Mouse (Mus musculus): ENCODE results near the gene Gm17455. TPM values are rescaled to one million over a fixed set of nuclear protein-coding genes. Genes with fewer than 3 reads are reported as not detected.

The Gm17455 gene
- total RNA-seq, 2 experiments from 2014 or later, result not detected

- no peak for DNase-seq (ENCODE audit: low spot score in 2 of 2)
Observed at GRCm38 (mm10) chr10:60373543-60373936, 26.0 kb upstream of the Gm17455 start.

- no peak for DNase-seq (ENCODE audit: low spot score in 2 of 2)
Observed at GRCm38 (mm10) chr10:60373937-60374578, 25.5 kb upstream of the Gm17455 start.

GRCm38 (mm10) chr10:60376704-60377103 is 22.8 kb upstream of the Gm17455 start:
- no peak for DNase-seq (ENCODE audit: low spot score in 2 of 2)

- DNase-seq (ENCODE audit: low spot score in 2 of 2), result no peak
Observed at GRCm38 (mm10) chr10:60379419-60379957, 20.0 kb upstream of the Gm17455 start.

GRCm38 (mm10) chr10:60380229-60380628 is 19.3 kb upstream of the Gm17455 start:
- DNase-seq (ENCODE audit: low spot score in 2 of 2), result no peak

GRCm38 (mm10) chr10:60381142-60381925 is 18.2 kb upstream of the Gm17455 start:
- no peak for DNase-seq (ENCODE audit: low spot score in 2 of 2)

GRCm38 (mm10) chr10:60388332-60388731 is 11.2 kb upstream of the Gm17455 start:
- no peak for DNase-seq (ENCODE audit: low spot score in 2 of 2)

GRCm38 (mm10) chr10:60389447-60389865 is 10.1 kb upstream of the Gm17455 start:
- DNase-seq (ENCODE audit: low spot score in 2 of 2), result no peak

- DNase-seq (ENCODE audit: low spot score in 2 of 2), result no peak
Observed at GRCm38 (mm10) chr10:60390177-60390903, 9.2 kb upstream of the Gm17455 start.

GRCm38 (mm10) chr10:60390904-60391420 is 8.6 kb upstream of the Gm17455 start:
- DNase-seq (ENCODE audit: low spot score in 2 of 2), result no peak

- DNase-seq (ENCODE audit: low spot score in 2 of 2), result no peak
Observed at GRCm38 (mm10) chr10:60391661-60392060, 7.9 kb upstream of the Gm17455 start.

- DNase-seq (ENCODE audit: low spot score in 2 of 2), result no peak
Observed at GRCm38 (mm10) chr10:60394936-60395335, 4.6 kb upstream of the Gm17455 start.

GRCm38 (mm10) chr10:60395605-60396004 is 3.9 kb upstream of the Gm17455 start:
- DNase-seq (ENCODE audit: low spot score in 2 of 2), result no peak

- DNase-seq (ENCODE audit: low spot score in 2 of 2), result no peak
Observed at GRCm38 (mm10) chr10:60398051-60398814, 1.3 kb upstream of the Gm17455 start.

GRCm38 (mm10) chr10:60400507-60401295 is 1.2 kb downstream of the Gm17455 start:
- DNase-seq (ENCODE audit: low spot score in 2 of 2), result no peak

- no peak for DNase-seq (ENCODE audit: low spot score in 2 of 2)
Observed at GRCm38 (mm10) chr10:60405460-60406177, 6.1 kb downstream of the Gm17455 start.

- DNase-seq (ENCODE audit: low spot score in 2 of 2), result peak; percentile 61 to 68
Observed at GRCm38 (mm10) chr10:60407831-60408230, 8.3 kb downstream of the Gm17455 start.

GRCm38 (mm10) chr10:60411794-60412193 is 12.3 kb downstream of the Gm17455 start:
- no peak for DNase-seq (ENCODE audit: low spot score in 2 of 2)

- no peak for DNase-seq (ENCODE audit: low spot score in 2 of 2)
Observed at GRCm38 (mm10) chr10:60413756-60414155, 14.2 kb downstream of the Gm17455 start.

Data from adrenal gland, adult 18-20 months (tissue).